In the genomic region with DNA sequence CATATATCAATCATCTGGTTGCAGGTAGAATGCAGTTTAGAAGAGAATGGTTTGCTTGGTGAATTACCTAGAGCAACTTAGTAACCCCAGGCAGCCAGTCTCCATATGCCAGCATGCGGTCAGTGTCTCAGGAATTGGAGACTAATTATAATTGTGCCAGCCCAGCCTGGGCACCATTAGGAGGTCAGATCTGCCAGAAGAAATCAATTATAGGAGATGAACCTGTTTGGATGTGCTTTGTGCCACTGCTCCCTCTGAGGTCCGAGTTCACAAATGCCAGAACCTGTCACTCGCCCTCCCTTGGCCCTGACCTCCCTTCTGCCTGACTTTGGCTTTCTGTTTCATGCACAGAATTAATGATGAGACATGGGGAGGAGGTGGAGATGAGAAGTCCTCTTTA, we compare ENCODE assay signal across 19 mouse cellular contexts.
"Had no signal": no experiment of that assay in that cellular context is flagged by ENCODE, and none has a peak within 500 bp of the region (broad histone marks: within the 10 kb centered on the region; RNA-seq: fewer than 3 reads in every experiment).

No protein-coding gene starts in this region.

- H3K9ac ChIP-seq: limb, embryonic 12.5 days; limb, embryonic 15.5 days; liver, embryonic 14.5 days; liver, postnatal 0 days; lung, embryonic 15.5 days; midbrain, embryonic 13.5 days; neural tube, embryonic 12.5 days; neural tube, embryonic 15.5 days had no signal

- H3K36me3 ChIP-seq: limb, embryonic 12.5 days; limb, embryonic 15.5 days; lung, embryonic 15.5 days; midbrain, embryonic 10.5 days; midbrain, embryonic 13.5 days; neural tube, embryonic 12.5 days; neural tube, embryonic 15.5 days had no signal

- ATAC-seq: liver, postnatal 0 days; midbrain, embryonic 13.5 days had no signal

- H3K4me1 ChIP-seq: limb, embryonic 12.5 days; limb, embryonic 15.5 days; lung, embryonic 15.5 days; megakaryocyte, embryonic 14.5 days; midbrain, embryonic 10.5 days; midbrain, embryonic 13.5 days; neural tube, embryonic 12.5 days; neural tube, embryonic 15.5 days had no signal

- H3K27me3 ChIP-seq: limb, embryonic 15.5 days; lung, embryonic 15.5 days; megakaryocyte, embryonic 14.5 days; midbrain, embryonic 13.5 days; neural tube, embryonic 12.5 days; neural tube, embryonic 15.5 days had no signal

- H3K4me2 ChIP-seq: limb, embryonic 12.5 days; limb, embryonic 15.5 days; liver, embryonic 11.5 days; lung, embryonic 15.5 days; midbrain, embryonic 13.5 days; neural tube, embryonic 12.5 days; neural tube, embryonic 15.5 days had no signal

- H3K9me3 ChIP-seq: limb, embryonic 12.5 days; limb, embryonic 15.5 days; lung, embryonic 15.5 days; midbrain, embryonic 10.5 days; midbrain, embryonic 13.5 days; neural tube, embryonic 12.5 days; neural tube, embryonic 15.5 days had no signal

- H3K27ac ChIP-seq: kidney, postnatal 0 days; layer of hippocampus, adult 2 months; limb, embryonic 12.5 days; limb, embryonic 15.5 days; liver, embryonic 14.5 days; lung, embryonic 15.5 days; midbrain, embryonic 10.5 days; midbrain, embryonic 13.5 days; neural tube, embryonic 12.5 days; neural tube, embryonic 15.5 days had no signal

- DNase-seq: kidney, postnatal 25 days; layer of hippocampus, adult 9-11 months; liver, postnatal 0 days; lung, postnatal 10 days; lung, postnatal 36 days; thymus, adult 18-20 months; thymus, postnatal 36 days had no signal

- H3K4me3 ChIP-seq: layer of hippocampus, adult 2 months; limb, embryonic 12.5 days; limb, embryonic 15.5 days; lung, embryonic 15.5 days; megakaryocyte, embryonic 14.5 days; midbrain, embryonic 10.5 days; midbrain, embryonic 13.5 days; neural tube, embryonic 12.5 days; neural tube, embryonic 15.5 days had no signal
